Mouse (Mus musculus) left cerebral cortex, postnatal 4 days (tissue): ENCODE data around the gene Map2k5. TPM values are rescaled to one million over a fixed set of nuclear protein-coding genes. Genes with fewer than 3 reads are reported as not detected.
A peak's percentile ranks its signal among the peaks of the same experiment; 100 is the strongest.

Experiments
- DNase-seq: peaks from one replicate; pipeline ENCODE4 v3.0.0-alpha.2; 2022
- intact Hi-C: fragments of 180-260 bp; cut with DNase I; formaldehyde crosslinking; loops from one replicate; pipeline ENCODE4 v1.15.1; 2025
- total RNA-seq, 2 experiments: library from RNA; stranded (reverse); gene quantifications; 2 replicates each; pipeline ENCODE4 v1.2.3; 2021

The Map2k5 gene
- total RNA-seq, 2 experiments from 2014 or later = 32.9 to 38.4 TPM

DNA sequence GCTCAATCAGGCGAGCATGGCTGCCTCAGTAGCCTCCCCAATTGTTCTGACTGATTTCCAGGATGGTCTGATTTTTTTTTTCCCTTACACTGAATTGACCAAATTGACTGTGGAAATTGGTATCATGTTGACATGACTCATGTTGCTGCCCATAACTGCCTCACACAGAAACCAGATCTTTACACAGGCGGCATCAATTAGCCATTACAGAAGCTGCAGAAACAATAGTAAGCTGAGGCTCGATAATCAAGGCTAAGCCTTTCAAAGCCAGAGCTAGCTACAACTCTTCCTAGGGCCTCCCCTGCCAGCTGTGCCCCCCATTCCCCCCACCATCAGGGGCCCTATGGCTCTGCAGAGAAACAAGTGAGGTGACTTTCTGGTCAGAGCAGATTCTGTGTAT, 107.9 kb downstream of the Map2k5 start:
- DNase-seq = no peak
- intact Hi-C loops = no loop called here

DNA sequence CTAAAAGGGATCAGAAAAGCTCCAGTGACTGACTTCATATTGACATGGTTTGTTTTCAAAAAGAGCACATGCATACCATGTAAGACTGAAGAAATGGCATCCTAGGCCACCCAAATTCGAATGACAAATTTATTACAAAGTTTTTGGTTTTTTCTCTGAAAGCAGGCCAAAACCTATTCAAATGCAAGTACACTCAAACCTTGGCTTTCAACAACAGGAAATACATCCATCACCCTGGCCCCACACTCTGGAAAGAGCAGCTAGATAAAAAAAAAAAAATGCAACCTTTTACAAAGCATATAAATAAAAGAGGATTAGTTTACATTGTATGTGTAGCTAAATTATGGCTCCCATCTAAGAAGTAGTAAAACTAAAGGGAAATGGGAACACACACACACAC, 114.5 kb downstream of the Map2k5 start:
- intact Hi-C loops = no loop called here
- no peak for DNase-seq

DNA sequence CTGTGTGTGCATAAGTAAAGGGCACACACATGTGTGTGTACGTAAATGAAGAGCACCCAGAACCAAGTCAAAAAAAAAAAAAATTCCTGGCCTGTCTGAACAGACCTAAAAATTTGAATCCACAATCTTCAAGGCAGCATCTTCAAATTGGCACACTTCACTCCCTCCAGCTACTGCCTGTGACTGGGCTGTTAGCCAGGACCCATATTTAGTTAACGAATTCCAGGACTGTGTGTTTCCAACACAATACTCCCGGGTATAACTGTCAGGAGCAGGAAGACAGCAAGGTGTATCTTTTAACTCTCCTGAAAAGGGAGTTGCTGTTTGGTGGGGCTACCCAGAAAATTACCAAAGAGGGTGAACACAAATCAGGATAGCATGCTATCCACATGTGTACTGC, 118.9 kb downstream of the Map2k5 start:
- DNase-seq = peak; percentile 8
- intact Hi-C loops = no loop called here

DNA sequence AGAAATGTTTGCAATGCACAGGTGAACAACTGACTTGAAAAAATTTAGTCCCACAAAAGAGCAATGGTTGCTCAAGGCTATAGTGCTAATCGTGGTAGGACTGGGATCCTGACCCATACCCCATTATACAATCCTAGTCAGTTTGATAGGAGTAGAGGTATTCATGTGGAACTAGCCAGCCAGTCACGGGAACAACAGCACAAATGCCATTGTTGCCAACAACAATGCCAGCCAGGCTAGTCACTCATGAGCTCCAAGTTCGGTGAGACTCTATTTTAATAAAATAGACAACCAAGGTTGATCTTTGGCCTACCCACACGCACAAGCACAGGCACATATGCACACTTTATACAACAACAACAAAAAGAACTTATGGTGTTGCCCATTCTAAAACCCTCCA, 120.0 kb downstream of the Map2k5 start:
- DNase-seq = no peak
- intact Hi-C loops = no loop called here

DNA sequence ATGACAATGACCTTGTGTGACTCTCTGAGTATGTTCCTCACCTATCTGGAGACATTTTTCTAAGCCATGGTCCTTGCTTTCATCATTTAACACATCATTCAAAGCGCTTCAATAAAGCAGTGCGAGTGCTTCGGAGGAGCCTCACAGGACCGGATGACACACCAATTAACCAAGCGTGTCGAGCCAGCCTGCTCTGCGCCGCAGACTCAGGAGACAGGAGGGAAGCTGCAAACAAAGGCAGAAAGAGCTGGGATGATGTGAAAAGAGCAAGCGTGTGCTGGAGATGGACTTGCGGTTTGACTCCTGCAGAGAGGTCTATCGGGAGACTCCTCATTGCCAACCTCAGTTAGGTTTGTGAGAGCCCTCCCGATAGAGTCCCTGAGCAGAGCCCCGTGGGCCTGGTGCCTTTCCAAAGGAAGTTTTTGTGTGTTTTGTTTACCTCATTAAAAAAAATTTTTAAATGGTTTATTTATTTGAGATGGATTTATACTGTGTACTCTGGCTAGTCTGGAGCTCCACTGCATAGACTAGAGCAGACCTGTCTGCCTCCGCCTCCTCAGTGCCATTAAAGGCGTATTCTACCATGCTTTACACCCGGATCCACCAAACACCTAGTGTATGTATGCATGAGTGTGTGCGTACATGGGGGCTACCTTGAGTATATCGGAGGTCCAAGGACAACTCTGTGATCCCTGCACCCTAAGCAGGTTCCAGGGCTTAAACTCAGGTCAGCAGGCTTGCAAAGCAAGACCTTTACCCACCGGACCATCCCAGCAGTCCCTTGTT, 126.7 kb downstream of the Map2k5 start:
- intact Hi-C loops = no loop called here
- DNase-seq = peak; percentile 46

DNA sequence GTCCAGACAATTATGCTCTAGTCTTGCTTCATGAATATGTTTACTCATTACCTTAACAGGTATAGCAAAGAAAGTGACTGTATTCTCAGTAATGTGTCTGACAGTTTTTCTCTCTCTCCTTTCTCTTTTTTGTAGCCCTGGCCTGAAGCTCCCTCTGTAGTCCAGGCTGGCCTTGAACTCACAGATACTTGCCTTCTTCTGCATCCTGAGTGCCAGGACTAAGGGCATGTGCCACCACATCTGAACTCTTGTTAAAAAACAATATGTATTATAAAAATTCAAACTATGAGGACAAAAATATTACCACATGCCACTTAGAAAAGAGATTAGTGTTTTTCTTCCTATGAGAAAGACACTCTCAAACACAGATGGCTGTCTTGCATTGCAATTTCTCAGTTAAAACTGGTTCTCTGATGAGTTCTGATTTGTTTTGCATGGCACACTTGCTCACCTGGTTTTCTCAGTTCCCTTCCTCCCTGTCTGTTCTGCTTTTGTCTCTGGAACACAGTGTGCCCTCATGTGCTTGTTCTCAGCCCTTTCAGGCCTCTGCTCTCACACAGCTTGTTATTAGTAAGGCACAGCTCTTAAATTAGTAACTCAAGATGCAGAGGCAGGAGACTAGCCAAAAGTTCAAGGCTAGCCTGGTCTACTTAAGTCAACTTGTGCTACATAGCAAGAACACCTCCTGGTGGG, 129.5 kb downstream of the Map2k5 start:
- no peak for DNase-seq
- intact Hi-C loops = no loop called here

DNA sequence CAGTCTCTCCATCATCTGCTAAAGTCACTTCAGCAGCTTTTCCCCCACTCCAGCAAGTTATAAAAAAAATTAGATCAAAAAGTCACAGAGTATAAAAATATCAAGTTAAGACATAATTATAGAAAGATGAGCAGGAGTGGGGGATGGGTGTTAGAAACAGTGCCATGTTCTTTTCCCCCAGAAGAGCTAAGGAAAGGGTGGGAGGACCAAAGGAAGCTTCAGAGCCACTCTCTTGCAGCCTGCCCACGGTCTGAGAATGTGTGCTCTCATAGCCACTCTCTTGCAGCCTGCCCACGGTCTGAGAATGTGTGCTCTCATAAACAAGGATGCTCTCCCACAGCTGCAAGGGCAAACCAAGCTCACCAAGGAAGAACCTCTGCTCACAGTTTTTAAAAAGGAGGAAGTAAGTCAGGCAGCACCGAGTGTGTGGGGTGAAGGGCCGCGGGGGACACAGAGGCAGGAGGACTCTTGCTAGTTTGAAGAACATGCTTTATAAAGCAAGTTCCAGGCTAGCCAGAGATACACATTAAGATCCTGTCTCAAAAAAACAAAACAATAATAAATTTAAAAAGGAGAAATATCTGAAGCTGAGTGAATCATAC, 131.0 kb downstream of the Map2k5 start:
- no peak for DNase-seq
- intact Hi-C loops = no loop called here

DNA sequence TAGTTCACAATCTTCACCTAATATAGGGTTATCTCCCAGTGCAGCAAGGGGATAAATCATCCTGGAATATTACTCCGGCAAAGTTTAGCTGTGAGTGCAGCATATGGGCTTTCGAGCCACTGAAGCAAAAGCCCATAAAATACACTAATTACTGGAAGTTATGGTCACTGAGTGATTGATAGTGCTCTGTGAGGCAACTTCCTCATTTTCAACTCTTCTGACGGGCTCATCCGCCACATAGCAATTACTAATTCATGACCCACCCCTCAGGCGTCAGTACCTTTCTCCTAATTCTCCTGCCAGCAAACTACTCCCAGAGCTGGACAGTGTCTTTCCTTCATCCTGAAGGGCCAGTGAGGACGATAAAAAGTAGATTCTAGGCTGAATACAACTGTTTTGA, 135.7 kb downstream of the Map2k5 start:
- DNase-seq = no peak
- intact Hi-C loops = no loop called here

DNA sequence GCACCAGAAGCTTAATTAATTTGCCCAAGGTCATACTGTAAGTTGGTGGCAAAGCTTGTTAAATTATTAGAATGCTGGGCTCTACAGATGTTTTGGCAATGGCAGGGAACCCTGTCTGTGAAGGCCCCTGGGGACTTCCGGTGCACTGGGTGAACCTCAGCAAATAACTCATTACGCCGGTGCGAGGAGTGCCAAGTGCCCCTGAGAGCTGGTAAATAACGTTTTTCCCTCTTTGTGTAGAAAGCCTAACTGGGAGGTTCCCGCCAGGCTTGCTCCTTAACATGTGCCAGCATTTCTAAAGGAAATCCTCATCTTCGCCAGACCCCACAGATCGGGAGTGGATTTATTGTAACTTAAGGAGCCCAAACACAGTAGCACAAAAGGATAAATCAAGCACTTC, 136.5 kb downstream of the Map2k5 start:
- intact Hi-C loops = no loop called here
- DNase-seq = peak; percentile 14

DNA sequence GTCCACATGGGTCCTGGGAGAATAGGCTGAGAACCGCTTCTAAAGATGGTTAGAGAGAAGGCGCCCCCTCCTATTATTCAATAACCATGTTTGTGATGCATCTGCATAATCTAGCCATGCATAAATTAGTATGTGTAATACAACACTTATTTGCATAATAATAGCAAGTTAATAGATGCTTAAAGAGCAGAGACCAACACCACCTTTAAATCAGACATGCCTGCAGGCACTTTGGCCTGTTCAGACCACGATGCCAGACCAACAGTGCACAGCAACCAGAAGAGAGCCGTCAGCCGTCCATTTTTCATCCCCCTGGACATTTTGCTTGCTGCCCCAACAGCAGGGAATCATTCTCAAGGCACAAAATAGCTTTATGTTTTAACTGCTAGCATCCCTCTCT, 143.3 kb downstream of the Map2k5 start:
- peak; percentile 21 for DNase-seq
- intact Hi-C loops = no loop called here

DNA sequence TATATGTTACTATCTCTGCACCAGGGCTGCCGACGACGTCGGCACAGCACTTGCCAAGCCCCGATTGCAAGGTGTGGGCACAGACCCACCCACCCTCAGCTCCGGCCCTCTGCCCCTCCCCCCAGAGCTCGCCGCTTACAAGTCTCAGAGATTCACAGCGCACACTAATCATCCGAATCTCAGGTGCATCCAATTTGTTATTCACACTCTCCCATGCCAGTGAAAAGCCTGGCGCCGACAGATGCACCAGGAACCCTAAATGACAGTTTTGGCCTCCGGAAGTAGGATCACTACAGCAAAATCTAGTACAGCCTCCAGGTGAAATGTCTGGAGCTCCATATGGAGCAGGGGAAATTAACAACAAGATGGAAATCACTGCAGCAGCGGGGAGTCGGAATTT, 147.4 kb downstream of the Map2k5 start:
- peak; percentile 52 for DNase-seq
- intact Hi-C loops = no loop called here

DNA sequence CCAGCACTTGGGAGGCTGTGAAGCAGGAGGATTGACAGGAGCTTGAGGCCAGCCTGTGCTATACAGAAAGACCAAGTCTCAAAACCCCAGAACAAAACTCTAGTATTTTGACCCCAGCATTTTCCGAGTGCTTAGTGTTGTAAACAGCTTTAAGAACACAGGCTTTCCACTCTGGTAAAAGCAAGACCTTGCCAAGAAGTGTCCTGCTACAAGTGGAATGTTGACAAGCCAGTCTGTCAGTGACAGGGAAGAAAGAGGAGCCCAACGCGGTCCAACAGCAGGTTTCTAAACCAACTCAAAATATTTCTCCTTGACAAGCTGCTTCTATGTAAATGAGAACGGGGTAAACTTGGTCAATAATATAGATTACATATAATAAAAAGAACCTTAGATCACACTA, 148.6 kb downstream of the Map2k5 start:
- no peak for DNase-seq
- intact Hi-C loops = no loop called here

DNA sequence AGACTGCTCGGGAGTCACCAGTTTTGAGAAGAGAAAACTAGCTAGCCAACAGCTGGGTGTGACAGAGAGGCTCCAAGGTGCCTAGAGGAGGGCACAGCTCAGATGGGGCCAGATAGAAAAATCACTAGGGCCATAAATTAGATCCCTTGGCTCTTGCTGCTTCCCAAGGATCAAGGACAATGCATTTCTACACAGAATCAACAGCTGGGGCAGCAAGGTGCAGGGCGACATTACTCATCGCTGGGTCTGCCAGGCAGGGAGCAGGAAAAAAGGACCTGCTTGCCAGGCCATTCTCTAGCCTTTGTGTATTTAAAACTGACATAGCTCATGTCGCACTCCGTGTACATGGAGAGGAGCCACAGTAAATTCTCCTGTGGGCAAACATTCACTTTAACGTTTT, 155.5 kb downstream of the Map2k5 start:
- intact Hi-C loops = no loop called here

DNA sequence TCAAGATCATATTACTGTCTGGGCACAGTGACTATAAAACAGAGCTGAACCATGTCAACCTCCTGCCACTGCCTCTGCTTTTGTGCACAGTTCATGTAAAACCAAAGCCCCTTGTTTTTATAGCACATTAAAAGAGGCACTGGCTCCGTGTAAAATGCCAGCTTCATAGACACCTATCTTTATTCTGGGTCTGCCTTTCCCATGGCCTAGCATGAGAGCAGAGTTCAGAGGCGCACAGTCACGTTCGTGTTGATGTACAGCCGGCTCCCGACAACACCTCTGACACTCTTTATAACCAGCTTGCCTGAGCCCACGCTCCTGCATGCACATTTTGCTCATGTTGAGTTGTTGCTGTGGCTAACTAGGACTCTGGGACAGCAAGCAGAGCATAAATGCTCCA, 157.9 kb downstream of the Map2k5 start:
- no peak for DNase-seq
- intact Hi-C loops = no loop called here

More for the DNA sequence above, 155.5 kb downstream of the Map2k5 start:
- no peak for DNase-seq

DNA sequence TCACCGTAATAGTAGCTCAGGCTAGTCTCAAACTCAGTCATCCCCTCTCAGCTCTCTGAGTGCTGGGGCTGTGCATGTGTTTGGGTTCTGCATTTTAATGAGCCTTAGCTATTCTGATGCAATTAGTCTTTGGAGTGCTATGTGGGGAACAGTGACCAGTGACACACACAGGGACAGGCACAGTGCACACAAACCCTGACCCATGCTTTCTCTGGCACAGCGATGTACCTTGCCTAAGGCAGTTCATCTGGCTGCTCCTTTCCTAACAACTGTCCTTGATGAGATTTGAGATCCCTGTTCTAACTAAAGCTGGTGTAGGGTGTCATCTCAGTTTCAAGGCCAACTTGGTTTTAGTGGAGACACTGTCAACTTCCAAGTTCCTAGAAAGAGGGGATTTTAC, 162.7 kb downstream of the Map2k5 start:
- no peak for DNase-seq
- intact Hi-C loops = no loop called here

DNA sequence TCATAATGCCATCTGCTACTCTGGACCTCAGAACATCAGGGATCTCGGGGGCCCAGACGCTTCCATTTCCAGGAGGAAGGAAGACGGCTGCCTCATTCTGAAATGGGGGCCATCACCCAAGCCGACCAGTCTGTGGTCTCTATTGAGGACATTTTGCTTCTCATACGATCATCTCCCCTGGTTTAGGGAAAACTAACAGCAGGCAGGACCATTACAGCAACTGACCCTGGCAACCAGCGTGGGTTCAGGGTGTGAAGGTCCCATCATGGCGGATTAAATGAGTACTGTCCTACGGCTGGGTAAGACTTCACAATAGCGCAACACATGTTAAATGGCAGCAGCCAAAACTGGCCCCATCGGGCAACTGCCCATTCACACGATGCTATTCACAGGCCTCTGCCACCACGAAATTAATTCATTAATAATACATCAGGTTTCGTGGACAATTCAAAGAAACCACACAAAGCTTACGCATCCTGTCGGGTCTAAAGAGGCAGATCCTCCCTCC, 170.9 kb downstream of the Map2k5 start:
- DNase-seq = peak; percentile 28
- intact Hi-C loops = no loop called here

DNA sequence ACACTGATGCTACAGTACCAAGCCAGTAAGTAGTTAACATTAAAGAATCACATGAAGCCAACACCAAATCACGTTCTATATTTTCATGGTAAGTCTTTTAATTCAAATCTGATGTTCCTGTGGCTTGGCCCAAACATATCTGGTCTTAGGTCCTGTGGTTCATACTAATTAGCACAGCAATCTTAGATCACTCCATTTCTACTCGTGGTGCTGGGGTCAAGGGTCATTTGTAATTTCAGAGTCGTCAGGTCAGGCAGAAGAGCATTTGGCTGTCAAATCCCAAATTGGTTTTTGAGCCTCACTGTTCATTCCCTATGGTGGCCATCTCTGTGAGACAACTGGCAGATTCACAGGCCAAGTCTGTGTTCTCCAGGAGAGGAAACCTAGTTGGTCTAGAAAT, 174.2 kb downstream of the Map2k5 start:
- DNase-seq = no peak
- intact Hi-C loops = no loop called here

DNA sequence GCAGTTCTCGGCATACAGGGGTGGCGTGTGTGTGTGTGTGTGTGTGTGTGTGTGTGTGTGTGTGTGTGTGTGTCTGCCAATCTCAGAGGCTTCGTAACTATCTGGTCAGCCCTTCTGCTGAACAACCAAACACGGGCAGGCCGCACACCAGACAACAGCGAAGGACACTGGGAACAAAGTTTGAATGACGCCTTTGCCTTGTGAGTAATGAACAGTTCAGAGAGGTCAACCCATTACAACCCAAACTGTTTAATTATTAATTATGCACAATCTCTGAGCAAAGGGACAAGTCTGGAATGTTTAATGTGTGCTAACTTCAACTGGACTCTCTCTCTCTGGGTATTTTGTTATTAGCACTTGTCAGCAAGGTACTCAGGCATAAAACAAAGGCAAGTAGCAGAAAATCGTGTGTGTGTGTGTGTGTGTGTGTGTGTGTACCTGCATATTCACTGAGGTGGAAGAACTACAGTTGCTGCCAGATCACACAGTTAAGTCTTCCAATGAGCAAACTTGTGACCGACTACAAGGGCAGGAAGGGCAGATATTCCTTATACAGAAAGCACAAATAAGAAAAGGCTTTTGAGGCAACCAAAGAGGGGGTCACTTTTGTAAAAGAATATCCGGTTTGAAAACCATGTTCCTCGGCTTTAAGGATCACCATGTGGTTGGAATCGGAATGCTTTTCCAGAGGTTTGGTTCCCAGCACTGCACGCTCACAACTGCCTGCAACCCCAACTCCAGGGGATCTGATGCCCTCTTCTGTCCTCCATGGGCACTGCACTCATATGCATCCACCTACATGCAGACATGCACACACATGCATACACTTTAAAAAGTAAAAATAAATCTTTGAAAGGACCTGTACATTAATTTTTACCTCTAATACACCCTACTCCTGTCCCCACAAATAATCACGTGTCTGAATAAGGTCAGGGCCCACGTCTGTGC, 176.1 kb downstream of the Map2k5 start:
- DNase-seq = no peak
- intact Hi-C loops = no loop called here

DNA sequence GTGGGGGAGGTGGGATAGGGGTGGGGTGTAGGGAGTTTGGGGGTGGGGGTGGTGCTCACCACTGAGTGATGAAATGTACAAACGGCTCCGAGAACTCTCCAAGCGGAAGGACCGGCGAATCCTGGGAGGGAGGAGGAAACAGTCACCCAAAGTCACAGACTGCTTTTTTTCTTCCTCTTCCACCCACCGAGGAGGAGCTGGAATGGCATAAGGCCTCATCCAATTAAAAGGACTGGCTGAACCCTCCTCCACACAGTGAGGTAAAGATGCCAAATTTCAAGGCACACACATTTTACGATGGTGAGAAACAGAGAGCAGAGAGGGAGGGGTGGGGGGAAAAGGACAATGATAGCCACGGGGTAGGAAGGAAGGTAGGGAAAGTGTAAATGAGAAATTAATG, 180.4 kb downstream of the Map2k5 start:
- intact Hi-C loops = no loop called here
- DNase-seq = peak; percentile 19

DNA sequence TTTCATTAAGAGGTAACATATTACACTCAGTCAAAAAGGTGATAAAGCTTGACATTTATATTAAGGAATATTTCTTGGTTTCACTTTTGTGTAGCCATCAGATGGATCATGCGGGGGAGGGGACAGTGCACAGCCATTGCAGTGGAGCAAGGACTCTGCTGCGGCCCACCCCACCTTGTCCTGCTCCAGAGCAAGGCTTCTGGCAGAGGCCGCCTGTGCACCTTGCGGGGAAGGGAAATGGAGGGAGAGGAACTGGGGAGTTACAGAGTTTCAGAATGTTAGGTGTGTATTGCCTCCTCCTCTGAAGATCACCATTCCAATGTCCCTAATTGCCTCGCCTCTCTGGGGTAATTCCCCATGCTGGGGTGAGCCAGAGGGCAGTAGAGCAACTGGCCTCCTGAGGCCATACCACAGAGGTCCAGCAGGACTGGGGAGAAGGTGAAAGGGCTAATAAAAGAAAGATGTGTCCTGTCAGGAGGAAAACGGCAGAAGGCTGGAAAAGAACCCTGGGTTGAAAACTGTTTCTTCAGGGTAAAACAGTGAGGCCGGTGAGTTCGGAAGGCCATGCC, 181.5 kb downstream of the Map2k5 start:
- no peak for DNase-seq
- intact Hi-C loops = no loop called here
